Mouse (Mus musculus) embryonic facial prominence, embryonic 12.5 days (tissue): ENCODE measurements at regions not wholly inside any gene's neighbourhood (a gene's known extent, or its start where the extent isn't known, plus 50 kb on each side); places are given as distances from the start of the nearest gene placed in this dataset.

Experiments
- ATAC-seq: fragments of 200-750 bp; cut with Nextera tagmentation; 2 replicates; pipeline ENCODE4 v1.8.0; 2017; ENCODE audit not compliant: insufficient number of reproducible peaks, insufficient read depth, low FRiP score, low TSS enrichment
- H3K27ac ChIP-seq: fragments of 300-500 bp; sonication (generic); 2 replicates; pipeline ENCODE4 v1.5.1; 2016; ENCODE audit warnings: mild to moderate bottlenecking
- H3K27me3 ChIP-seq: fragments of 300-500 bp; sonication (generic); 2 replicates; pipeline ENCODE4 v1.6.1; 2016; ENCODE audit warnings: mild to moderate bottlenecking, moderate library complexity
- H3K36me3 ChIP-seq: fragments of 300-500 bp; sonication (generic); 2 replicates; pipeline ENCODE4 v1.6.1; 2016; ENCODE audit warnings: mild to moderate bottlenecking
- H3K4me1 ChIP-seq: fragments of 300-500 bp; sonication (generic); 2 replicates; pipeline ENCODE4 v1.6.1; 2016
- H3K4me2 ChIP-seq: fragments of 300-500 bp; sonication (generic); replicated peaks from 2 replicates; pipeline ENCODE4 v1.6.1; 2016; ENCODE audit warnings: mild to moderate bottlenecking, moderate library complexity
- H3K4me3 ChIP-seq: fragments of 300-500 bp; sonication (generic); 2 replicates; pipeline ENCODE4 v1.5.1; 2016; ENCODE audit warnings: mild to moderate bottlenecking
- H3K9ac ChIP-seq: fragments of 300-500 bp; sonication (generic); 2 replicates; pipeline ENCODE4 v1.6.1; 2016; ENCODE audit warnings: mild to moderate bottlenecking, moderate library complexity
- H3K9me3 ChIP-seq: fragments of 300-500 bp; sonication (generic); 2 replicates; pipeline ENCODE4 v1.6.1; 2016; ENCODE audit warnings: mild to moderate bottlenecking, moderate library complexity
- WGBS: fragments of 180-500 bp; shearing (Covaris S2); methylation state at CpG from one replicate; pipeline ENCODE4 v1.1.7; 2016; 5-methylcytosine and 5-hydroxymethylcytosine counted together

DNA sequence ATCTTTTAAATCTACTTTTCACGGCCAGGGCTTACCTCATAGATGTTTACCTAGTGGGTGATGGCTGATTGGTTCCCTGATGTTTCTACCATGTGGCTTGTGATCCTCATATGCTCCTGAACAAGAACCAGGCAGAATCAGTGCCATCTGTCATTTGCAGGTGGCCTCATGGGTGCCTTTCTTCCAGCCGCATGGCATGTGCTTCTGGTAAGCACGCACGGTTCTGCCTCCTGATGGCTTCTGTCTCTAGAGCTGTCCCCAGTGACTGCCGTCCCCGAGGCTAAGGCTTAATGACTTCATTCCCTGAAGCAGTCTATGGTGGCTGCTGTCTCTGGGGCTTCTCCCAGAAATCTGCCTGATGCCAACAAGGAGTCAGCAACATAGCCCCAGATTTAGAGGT is 117.3 kb upstream of the Kit start:
- Histone ChIP-seq H3K36me3 (no peaks in the 10 kb centered on the region), H3K9me3 (no peaks in the 10 kb centered on the region), H3K27me3 (no peaks in the 10 kb centered on the region), H3K4me2 (no peak overlapping the region), H3K4me1 (0 out of 2 replicates have a peak, but pooled peaks cover 3% of the 10 kb centered on the region), H3K27ac (no peak overlapping the region), H3K4me3 (no peak overlapping the region), H3K9ac (no peak overlapping the region)
- whole genome bisulfite sequencing = 77% methylated on average over 6 of the region's 6 CpGs
- no peak for ATAC-seq

DNA sequence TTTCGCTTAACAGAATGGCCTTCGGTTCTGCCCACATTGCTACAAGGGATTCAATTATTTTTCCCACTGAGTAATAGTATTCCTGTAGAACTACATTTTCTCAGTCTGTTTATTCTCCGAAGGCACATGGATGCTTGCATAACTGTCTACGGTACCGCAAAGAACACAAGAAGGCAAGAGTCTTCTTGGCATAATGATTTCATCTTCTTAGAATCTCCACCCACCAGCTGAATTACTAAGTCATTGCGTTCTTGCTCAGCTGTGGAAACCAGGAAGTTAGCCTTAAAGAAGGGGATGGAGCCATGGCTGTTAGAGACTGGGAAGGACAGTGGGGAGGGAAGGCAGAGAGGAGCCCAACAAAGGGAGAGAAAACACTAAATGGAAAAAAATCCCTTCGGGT is 116.4 kb upstream of the Kit start:
- H3K9ac ChIP-seq = no peak overlapping the region
- no peak overlapping the region for H3K4me2 ChIP-seq
- H3K36me3 ChIP-seq = no peaks in the 10 kb centered on the region
- H3K4me3 ChIP-seq = no peak overlapping the region
- 0 out of 2 replicates have a peak, but pooled peaks cover 3% of the 10 kb centered on the region for H3K4me1 ChIP-seq
- H3K27me3 ChIP-seq = no peaks in the 10 kb centered on the region
- no peak overlapping the region for H3K27ac ChIP-seq
- no peak for ATAC-seq
- WGBS = 88% methylated on average over 7 of the region's 7 CpGs
- H3K9me3 ChIP-seq = no peaks in the 10 kb centered on the region

DNA sequence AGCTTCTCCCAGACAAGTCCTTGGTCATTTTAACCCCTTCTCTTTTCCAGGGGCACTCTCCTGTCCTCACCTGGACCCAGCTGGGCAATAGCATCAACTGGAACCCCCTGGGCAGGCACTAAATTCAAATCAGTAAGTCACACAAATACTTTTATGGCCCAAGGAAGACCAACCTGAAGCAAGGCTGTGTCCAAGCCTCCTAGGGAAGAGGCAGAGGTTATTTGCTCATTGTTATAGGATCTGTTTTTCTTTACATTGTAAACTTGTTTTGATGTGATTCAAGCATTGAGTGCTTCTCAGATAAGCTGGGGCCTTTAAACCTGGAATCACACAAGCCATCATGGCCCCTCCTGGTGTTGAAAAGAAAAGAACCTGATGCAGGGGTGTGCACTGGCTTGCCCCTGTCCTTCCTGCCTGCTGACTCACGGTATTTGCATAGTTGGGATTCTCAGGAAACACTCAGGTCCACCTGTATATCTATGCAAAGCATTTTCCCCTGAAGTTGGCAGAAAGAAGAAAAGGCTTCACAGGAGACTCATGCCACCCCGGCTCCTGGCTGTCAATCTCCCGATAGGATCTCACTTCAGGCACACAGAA is 114.9 kb upstream of the Kit start:
- WGBS = 64% methylated on average over 3 of the region's 3 CpGs
- Histone ChIP-seq H3K27ac (no peak overlapping the region), H3K9me3 (no peaks in the 10 kb centered on the region), H3K4me3 (no peak overlapping the region), H3K4me1 (0 out of 2 replicates have a peak, but pooled peaks cover 3% of the 10 kb centered on the region), H3K9ac (no peak overlapping the region), H3K36me3 (no peaks in the 10 kb centered on the region), H3K27me3 (no peaks in the 10 kb centered on the region), H3K4me2 (no peak overlapping the region)
- no peak for ATAC-seq

DNA sequence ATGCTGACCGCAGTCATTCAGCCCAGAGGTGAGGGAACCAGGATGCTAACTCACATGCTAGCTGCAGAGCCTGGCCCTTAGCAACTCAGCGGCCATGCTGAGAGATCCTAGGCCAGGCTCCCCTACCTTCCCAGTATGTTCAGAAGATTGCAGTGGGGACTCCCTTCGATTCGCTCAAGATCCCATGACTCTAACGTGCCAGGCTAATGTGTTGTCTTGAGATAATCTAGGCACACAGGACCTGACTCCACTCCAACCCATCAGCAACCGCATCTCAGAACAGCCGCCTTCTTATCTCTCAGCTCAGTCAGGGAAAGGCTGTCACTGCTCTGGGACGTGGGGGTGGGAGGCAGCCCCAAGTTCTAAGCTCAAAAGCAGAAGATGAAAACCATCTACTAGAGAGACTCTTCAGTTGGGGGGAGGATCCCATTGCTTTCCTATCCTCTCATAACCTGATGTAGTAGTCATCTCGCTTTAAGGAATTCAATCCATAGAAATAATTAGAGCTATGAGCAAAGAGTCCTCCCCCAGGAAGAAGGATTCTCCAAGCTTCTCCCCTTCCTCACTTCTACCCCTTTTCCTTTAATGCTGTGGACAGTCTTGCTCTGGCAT is 114.2 kb upstream of the Kit start:
- ATAC-seq = no peak
- no peak overlapping the region for H3K9ac ChIP-seq
- H3K27me3 ChIP-seq = no peaks in the 10 kb centered on the region
- no peaks in the 10 kb centered on the region for H3K9me3 ChIP-seq
- WGBS = 82% methylated on average over 9 of the region's 9 CpGs
- no peaks in the 10 kb centered on the region for H3K36me3 ChIP-seq
- no peak overlapping the region for H3K4me3 ChIP-seq
- 0 out of 2 replicates have a peak, but pooled peaks cover 3% of the 10 kb centered on the region for H3K4me1 ChIP-seq
- H3K27ac ChIP-seq = no peak overlapping the region
- no peak overlapping the region for H3K4me2 ChIP-seq

DNA sequence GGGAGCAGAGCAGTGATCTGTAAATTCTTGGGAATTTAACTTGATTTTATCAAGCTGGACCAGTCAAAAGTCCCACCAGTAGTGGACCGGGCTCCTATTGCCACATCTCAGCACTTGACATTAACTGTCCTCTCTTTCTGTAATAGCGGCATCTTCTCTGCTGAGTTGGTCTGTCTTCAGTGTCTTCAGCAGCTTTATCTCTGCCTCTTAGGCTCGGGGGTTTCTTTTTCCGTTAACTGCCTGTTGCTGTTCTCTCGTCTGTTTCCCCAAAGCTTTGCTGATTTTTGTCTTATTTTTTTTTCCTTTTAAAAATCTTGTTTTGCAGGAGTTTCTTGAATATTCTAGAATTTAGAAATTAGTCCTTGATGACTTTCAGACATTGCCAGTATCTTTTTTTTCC is 113.3 kb upstream of the Kit start:
- WGBS = 86% methylated on average over 5 of the region's 5 CpGs
- ATAC-seq = no peak
- no peaks in the 10 kb centered on the region for H3K27me3 ChIP-seq

DNA sequence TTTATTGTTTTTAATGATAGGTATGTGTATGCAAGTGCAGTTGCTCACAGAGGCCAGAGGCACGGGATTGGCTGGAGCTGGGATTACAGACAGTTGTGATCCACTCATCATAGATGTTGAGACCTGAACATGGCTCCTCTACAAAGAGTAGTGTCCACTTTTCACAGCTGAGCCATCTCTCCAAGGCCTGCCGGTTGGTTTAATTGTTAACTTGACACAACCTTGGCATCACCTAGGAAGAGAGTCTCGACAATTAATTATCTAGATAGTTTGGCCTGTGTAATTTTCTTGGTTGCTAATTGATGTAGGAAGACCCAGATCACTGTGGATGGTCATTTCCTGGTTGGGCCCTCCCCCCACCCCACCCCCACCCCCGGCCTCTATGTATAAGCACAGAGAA is 111.1 kb upstream of the Kit start:
- no peak for ATAC-seq
- Histone ChIP-seq H3K27ac (no peak overlapping the region), H3K9ac (no peak overlapping the region), H3K36me3 (no peaks in the 10 kb centered on the region), H3K4me3 (no peak overlapping the region), H3K4me2 (no peak overlapping the region), H3K27me3 (no peaks in the 10 kb centered on the region), H3K4me1 (0 out of 2 replicates have a peak, but pooled peaks cover 3% of the 10 kb centered on the region), H3K9me3 (no peaks in the 10 kb centered on the region)
- 83% methylated on average over 4 of the region's 4 CpGs for WGBS

More for the DNA sequence above, 113.3 kb upstream of the Kit start:
- no peak overlapping the region for H3K9ac ChIP-seq
- no peak overlapping the region for H3K4me2 ChIP-seq
- no peak overlapping the region for H3K27ac ChIP-seq
- no peaks in the 10 kb centered on the region for H3K9me3 ChIP-seq
- H3K36me3 ChIP-seq = no peaks in the 10 kb centered on the region
- no peak overlapping the region for H3K4me3 ChIP-seq
- 0 out of 2 replicates have a peak, but pooled peaks cover 3% of the 10 kb centered on the region for H3K4me1 ChIP-seq

DNA sequence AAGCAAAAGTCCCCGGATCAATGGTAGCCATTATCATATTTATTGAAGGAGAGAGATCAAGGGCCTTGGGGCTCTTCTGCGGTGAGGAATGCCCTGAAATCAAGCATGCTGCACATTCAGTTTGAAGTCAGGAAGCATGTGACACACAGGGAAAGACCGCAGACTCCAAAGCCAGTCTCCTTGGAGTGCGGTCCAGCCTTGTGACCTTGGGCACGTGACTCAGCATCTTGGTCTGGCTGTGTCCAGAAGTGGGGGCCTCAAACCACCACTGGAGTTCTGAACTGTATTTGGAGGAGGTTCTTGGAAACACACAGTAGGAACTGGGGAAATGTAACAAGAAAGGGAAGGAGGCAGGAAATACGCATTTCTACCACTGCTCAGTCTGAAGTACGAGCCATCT is 109.0 kb upstream of the Kit start:
- no peak overlapping the region for H3K4me2 ChIP-seq
- no peaks in the 10 kb centered on the region for H3K4me1 ChIP-seq
- no peaks in the 10 kb centered on the region for H3K9me3 ChIP-seq
- WGBS = 76% methylated on average over 7 of the region's 7 CpGs
- no peaks in the 10 kb centered on the region for H3K36me3 ChIP-seq
- no peak overlapping the region for H3K27ac ChIP-seq
- no peaks in the 10 kb centered on the region for H3K27me3 ChIP-seq
- no peak overlapping the region for H3K9ac ChIP-seq
- no peak for ATAC-seq
- no peak overlapping the region for H3K4me3 ChIP-seq

DNA sequence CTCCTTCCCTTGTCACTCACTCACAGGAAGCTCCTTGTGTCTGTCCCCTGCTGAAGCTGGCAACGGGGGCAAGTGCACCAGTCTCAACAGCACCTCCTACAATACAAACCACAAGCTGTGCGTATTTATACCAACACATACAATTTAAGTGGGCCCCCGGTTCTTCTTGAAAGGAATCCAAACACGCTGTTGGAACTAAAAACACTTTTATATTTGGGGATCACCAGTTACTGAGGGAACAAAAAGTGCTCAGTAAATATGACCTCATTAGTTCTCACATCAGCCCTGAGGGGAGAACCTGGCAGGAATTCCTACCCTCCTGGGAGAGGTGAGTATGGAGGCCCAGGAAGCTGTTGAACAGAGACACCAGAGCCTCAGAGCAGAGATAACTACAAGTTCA is 107.8 kb upstream of the Kit start:
- Histone ChIP-seq H3K9me3 (no peaks in the 10 kb centered on the region), H3K27ac (no peak overlapping the region), H3K27me3 (no peaks in the 10 kb centered on the region), H3K9ac (no peak overlapping the region), H3K4me1 (no peaks in the 10 kb centered on the region), H3K36me3 (no peaks in the 10 kb centered on the region), H3K4me2 (no peak overlapping the region), H3K4me3 (no peak overlapping the region)
- 69% methylated on average over 4 of the region's 4 CpGs for WGBS
- no peak for ATAC-seq

DNA sequence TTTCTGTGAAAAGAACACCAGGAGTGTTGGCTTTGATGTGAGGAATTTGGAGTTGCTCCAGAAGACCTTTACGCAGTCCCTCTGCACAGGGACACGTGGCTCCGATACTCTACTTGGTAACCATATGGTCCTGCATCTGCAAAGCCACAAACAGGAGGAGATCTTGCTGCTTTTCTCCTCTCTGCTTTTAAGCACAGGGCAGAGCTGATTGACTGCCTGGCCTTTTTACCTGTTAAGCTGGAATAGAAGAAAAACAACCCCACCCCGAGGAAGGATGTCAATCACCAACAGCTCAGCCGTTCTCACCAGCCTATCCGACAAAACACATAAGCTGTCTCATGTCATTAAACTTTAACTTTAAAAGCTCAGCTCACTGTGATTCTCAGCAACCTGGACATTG is 106.8 kb upstream of the Kit start:
- Histone ChIP-seq H3K27ac (no peak overlapping the region), H3K4me1 (no peaks in the 10 kb centered on the region), H3K9me3 (no peaks in the 10 kb centered on the region), H3K4me3 (no peak overlapping the region), H3K27me3 (no peaks in the 10 kb centered on the region), H3K9ac (no peak overlapping the region), H3K36me3 (no peaks in the 10 kb centered on the region), H3K4me2 (no peak overlapping the region)
- WGBS = 31% methylated on average over 6 of the region's 6 CpGs
- ATAC-seq = no peak

DNA sequence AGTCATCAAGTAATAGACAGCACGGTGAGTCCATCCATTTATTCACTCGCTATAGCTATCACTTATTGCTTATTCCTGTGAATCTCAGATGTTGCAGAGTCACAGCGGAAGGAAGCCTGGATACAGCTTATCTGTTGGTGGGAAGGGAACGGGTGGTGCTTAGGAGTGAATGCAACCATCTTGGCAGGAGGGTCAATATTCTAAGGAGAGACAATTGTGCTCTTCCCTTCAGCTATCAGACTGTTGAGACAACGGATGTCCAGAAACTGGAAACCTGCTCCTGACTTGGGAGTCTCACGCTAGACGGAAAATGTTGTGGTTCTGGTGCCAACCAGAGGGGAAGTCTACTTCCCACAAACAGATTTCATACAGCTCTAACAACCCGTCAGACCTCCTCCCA is 103.7 kb upstream of the Kit start:
- no peaks in the 10 kb centered on the region for H3K9me3 ChIP-seq
- WGBS = 94% methylated on average over 8 of the region's 8 CpGs
- no peak overlapping the region for H3K4me3 ChIP-seq
- H3K27ac ChIP-seq = no peak overlapping the region
- H3K27me3 ChIP-seq = no peaks in the 10 kb centered on the region
- no peak overlapping the region for H3K4me2 ChIP-seq
- H3K4me1 ChIP-seq = no peaks in the 10 kb centered on the region
- no peak for ATAC-seq
- H3K36me3 ChIP-seq = no peaks in the 10 kb centered on the region
- no peak overlapping the region for H3K9ac ChIP-seq

DNA sequence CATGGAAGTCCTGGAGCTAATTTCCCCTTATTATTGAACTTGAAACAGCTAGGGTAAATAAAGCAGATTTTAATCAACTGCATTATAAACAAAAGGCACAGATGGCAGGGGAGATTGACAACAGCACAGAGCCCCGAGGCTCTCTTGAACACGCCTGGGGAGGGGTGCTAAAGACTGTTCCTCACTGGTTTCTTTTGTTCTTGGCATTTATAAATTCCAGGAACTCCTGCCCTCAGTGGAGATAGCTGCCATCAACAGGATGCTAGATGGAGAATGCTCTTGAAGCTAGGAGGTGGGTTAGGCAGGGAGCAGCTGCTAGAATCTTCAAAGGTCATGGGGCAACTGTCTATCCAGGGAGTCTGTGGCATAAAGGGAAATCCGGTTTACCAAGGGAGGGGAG is 102.2 kb upstream of the Kit start:
- Histone ChIP-seq H3K27ac (no peak overlapping the region), H3K4me1 (no peaks in the 10 kb centered on the region), H3K4me2 (no peak overlapping the region), H3K36me3 (no peaks in the 10 kb centered on the region), H3K9ac (no peak overlapping the region), H3K27me3 (no peaks in the 10 kb centered on the region), H3K9me3 (no peaks in the 10 kb centered on the region), H3K4me3 (no peak overlapping the region)
- 40% methylated on average over 3 of the region's 3 CpGs for WGBS
- no peak for ATAC-seq

DNA sequence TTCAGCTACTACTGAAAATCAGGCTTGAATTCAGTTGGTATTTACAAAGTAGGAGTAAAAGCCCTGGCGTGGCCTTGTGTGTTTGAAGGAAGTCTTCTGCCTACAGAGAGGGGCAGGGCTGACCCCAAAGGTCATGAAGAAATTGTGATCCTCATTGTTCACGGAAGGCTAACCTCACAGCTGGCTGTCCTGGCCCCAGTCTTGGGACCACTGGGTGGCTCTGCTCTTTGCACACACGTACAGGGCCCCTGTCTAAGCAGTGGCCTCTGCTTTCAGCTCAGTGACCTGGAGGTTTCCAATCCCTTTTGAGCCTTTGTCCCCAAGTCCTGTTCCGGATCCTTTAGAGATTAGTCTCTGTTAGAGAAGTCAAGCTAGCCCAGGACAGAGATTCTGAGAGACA is 99.3 kb upstream of the Kit start:
- H3K9me3 ChIP-seq = no peaks in the 10 kb centered on the region
- H3K36me3 ChIP-seq = no peaks in the 10 kb centered on the region
- H3K4me1 ChIP-seq = no peaks in the 10 kb centered on the region
- no peaks in the 10 kb centered on the region for H3K27me3 ChIP-seq
- H3K27ac ChIP-seq = no peak overlapping the region
- WGBS = 27% methylated on average over 4 of the region's 4 CpGs
- ATAC-seq = no peak
- H3K4me2 ChIP-seq = no peak overlapping the region
- H3K9ac ChIP-seq = no peak overlapping the region
- no peak overlapping the region for H3K4me3 ChIP-seq
